Mouse (Mus musculus) testis, postnatal 10 days (tissue): Measurements from ENCODE around the gene Gm32687.
"Not testable (repeated sequence)": the region's sequence is repeated elsewhere in the genome, so short reads cannot be mapped to it uniquely, and the experiment has no call there.

Experiments used
- DNase-seq: peaks from one replicate; pipeline ENCODE4 v3.0.0; 2021; ENCODE audit warnings: low spot score

Gene Gm32687

DNA sequence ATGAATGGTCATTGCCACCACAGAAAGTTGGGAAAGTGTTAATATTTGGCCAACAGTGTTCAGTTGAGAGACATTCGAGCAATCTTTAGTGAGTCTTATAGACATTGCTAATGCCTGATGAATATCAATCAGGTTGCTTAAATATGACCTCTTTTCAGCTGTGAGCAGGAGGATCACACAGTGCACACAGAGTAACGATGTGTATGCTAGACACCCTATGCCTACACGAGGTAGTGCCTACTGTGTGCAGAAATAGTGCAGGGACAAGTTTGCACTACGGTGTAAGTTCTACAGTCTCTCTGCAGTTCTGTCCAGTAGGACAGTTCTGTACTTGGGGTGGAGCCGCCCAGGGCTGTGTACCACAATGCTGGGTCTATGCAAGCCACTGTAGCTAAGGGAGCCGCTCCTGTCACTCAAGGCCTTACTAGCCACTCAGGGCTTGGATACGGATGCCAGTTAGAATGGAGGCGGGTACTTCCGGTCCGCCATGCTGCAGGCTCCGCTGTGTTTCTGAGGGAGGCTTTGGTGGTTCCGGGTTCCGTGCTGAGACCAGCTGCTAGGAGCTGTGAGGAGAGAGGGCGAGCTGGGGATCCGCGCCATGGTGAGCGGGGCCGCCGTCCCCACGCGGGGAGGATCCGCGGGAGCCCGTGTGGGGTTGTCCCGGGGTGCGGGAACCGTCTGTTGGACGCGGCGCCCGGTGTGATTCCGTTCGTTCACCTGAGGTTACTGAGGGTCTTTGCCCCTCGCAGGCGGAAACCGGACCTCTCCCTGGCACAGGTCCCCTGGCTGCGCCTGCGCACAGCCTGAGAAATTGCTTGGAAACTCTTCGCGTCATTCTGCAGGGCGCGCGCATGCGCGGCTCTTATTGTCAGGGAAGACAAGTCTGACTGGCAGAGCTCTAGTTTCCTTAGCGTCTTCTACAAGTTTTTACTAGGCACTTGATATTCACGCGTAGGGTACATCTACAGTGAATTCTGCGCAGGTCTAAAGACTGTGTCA lies at the start of gene Gm32687:
Gm32687 (plus strand) TSS at position 526 of the 999 bp plus-strand sequence.
- DNase-seq = not testable (repeated sequence)

DNA sequence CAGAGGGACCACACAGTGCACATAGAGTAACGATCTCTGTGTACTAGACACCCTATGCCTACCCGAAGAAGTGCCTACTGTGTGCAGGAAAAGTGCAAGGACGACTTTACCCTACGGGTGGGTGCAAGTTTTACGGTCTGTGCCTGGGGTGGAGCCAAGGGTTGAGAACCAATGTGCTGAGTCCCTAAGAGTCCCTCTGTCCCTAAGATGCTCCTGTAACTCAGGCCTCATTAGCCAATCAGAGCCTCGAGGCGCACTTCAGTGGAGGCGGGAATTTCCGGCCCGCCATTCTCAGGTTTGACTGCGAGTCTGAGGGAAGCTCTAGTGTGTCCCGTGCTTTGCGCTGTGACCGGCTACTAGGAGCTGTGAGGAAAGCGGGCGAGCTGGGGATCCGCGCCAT lies 17.5 kb upstream of the Gm32687 start:
- DNase-seq = not testable (repeated sequence)

DNA sequence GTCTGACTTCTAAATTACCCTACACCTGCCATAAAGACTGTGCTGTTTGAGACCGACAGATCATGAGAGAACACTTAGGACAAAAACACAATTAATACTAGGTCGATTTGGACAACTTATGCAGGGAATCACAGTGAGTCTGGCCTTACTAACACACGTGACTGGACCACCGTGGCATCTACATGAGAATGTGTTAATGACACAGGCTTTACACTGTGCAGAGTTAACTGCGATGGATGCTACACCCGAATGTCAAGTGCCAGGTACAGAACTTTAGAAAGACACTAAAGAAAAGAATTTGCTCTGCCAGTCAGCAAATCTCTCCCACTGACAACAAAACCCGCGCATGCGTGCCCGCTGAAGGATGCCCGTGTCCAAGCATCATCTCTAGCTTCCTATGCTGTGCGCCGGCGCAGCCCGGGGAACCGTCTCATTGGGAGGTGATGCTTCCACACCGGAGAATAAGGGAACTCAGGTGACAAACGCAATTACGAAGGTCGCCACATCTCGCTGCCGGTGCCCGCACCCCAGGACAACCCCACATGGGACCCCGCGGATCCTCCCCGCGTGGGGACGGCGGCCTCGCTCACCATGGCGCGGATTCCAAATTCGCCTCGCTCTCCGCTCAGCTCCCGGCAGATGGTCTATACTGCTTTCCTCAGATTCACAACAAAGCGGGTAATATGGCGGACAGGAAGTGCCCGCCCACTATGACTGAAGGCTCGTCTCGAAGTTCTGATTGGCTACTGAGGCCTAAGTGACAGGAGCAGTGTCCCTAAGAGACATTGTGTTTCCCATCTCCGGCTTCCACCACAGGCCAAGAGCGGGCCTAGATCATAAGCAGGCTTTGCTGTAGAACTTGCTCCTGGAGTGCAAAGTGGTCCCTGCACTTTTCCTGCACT lies 66.4 kb downstream of the Gm32687 start, which contains the start of gene Zfp781:
Zfp781 (minus strand) TSS at position 639 of the 902 bp plus-strand sequence.
- DNase-seq = not testable (repeated sequence)
